Mouse (Mus musculus) lung, postnatal 0 days (tissue): ENCODE measurements around the gene Wfdc1. TPM values are rescaled to one million over a fixed set of nuclear protein-coding genes. Genes with fewer than 3 reads are reported as not detected.

Experiments
- ATAC-seq: fragments of 200-750 bp; cut with Nextera tagmentation; 2 replicates; pipeline ENCODE4 v1.8.0; 2017; ENCODE audit warnings: moderate library complexity
- DNase-seq: peaks from one replicate; pipeline ENCODE4 v3.0.0-alpha.2; 2016; ENCODE audit warnings: low spot score
- H3K27ac ChIP-seq: fragments of 300-500 bp; sonication (generic); 2 replicates; pipeline ENCODE4 v1.5.1; 2014; ENCODE audit warnings: antibody characterized with exemption, mild to moderate bottlenecking, low read length, mixed read lengths
- H3K27me3 ChIP-seq: fragments of 300-500 bp; sonication (generic); replicated peaks from 2 replicates; pipeline ENCODE4 v1.6.1; 2014; ENCODE audit warnings: low read length, mixed read lengths; ENCODE audit not compliant: insufficient read depth
- H3K36me3 ChIP-seq: fragments of 300-500 bp; sonication (generic); 2 replicates; pipeline ENCODE4 v1.6.1; 2014; ENCODE audit warnings: low read length, mixed read lengths; ENCODE audit not compliant: insufficient read depth
- H3K4me1 ChIP-seq: fragments of 300-500 bp; sonication (generic); 2 replicates; pipeline ENCODE4 v1.6.1; 2014; ENCODE audit warnings: antibody characterized with exemption, low read depth, low read length, mixed read lengths; ENCODE audit not compliant: insufficient read depth
- H3K4me2 ChIP-seq: fragments of 300-500 bp; sonication (generic); replicated peaks from 2 replicates; pipeline ENCODE4 v1.6.1; 2014; ENCODE audit warnings: low read depth, mild to moderate bottlenecking, low read length, moderate library complexity, mixed read lengths
- H3K4me3 ChIP-seq: fragments of 300-500 bp; sonication (generic); 2 replicates; pipeline ENCODE4 v1.5.1; 2014; ENCODE audit warnings: low read depth, low read length
- H3K9ac ChIP-seq: fragments of 300-500 bp; sonication (generic); replicated peaks from 2 replicates; pipeline ENCODE4 v1.6.1; 2014; ENCODE audit warnings: low read depth, mild to moderate bottlenecking
- H3K9me3 ChIP-seq: fragments of 300-500 bp; sonication (generic); 2 replicates; pipeline ENCODE4 v1.6.1; 2016; ENCODE audit warnings: low read length, mixed read lengths
- CTCF ChIP-seq: IDR thresholded peaks from 2 replicates; pipeline ENCODE4 v1.5.1; 2016; ENCODE audit warnings: antibody characterized with exemption, mild to moderate bottlenecking
- EP300 ChIP-seq: IDR thresholded peaks from 2 replicates; pipeline ENCODE4 v1.6.1; 2016; ENCODE audit warnings: antibody characterized with exemption, mild to moderate bottlenecking, control low read depth
- WGBS: fragments of 180-500 bp; shearing (Covaris S2); extraction: QIAGEN DNeasy Blood & Tissue Kit; methylation state at CpG from one replicate; pipeline ENCODE4 v1.1.7; 2014; 5-methylcytosine and 5-hydroxymethylcytosine counted together
- polyA plus RNA-seq: library from polyadenylated mRNA; unstranded; fragments of >200 nt; fragmentation: Nextera tagmentation; extraction: Ambion mirVana; gene quantifications from 2 replicates; pipeline ENCODE4 v1.2.1, GENCODE M21; 2015

The Wfdc1 gene
- polyA plus RNA-seq, 1 experiment from 2014 or later = 164 TPM

GRCm38 (mm10) chr8:119644429-119644960, 21.7 kb upstream of the Wfdc1 start:
- TF ChIP-seq CTCF (no peak), EP300 (no peak)
- Histone ChIP-seq H3K27ac (no peak overlapping the region), H3K4me2 (no peak overlapping the region), H3K9me3 (no peaks in the 10 kb centered on the region), H3K9ac (no peak overlapping the region), H3K27me3 (no peaks in the 10 kb centered on the region), H3K36me3 (no peaks in the 10 kb centered on the region), H3K4me1 (no peaks in the 10 kb centered on the region), H3K4me3 (no peak overlapping the region)
- 72% methylated on average over 17 of the region's 17 CpGs for WGBS
- DNase-seq (no peak), ATAC-seq (no peak)

- ATAC-seq = no peak
- 68% methylated on average over 18 of the region's 18 CpGs for WGBS
- no peak overlapping the region for H3K4me3 ChIP-seq
Measured at GRCm38 (mm10) chr8:119644981-119645597, 21.1 kb upstream of the Wfdc1 start.

DNA sequence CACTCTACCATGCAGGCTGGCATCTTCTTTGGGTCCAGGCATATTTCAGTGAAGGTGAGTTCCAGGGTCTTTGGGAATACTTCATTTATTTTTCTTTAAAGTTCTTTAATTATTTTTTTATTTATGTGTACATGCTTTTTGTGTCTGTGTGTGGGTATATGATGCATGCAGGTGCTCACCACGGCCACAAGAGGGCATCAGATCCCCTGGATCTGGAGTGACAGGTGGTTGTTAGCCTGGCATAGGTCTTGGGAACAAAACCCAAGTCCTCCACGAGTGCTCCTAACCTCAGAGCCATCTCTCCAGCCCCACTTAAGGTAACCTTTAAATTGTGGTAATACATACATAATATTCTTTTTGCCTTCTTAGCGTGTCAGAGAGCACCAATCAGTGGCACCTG, 20.0 kb upstream of the Wfdc1 start:
- no peak for DNase-seq
- Histone ChIP-seq H3K27ac (no peak overlapping the region), H3K27me3 (no peaks in the 10 kb centered on the region), H3K9me3 (no peaks in the 10 kb centered on the region), H3K4me2 (no peak overlapping the region), H3K4me3 (no peak overlapping the region), H3K9ac (no peak overlapping the region), H3K4me1 (no peaks in the 10 kb centered on the region), H3K36me3 (no peaks in the 10 kb centered on the region)
- WGBS = 52% methylated on average over 3 of the region's 3 CpGs
- no peak for ATAC-seq
- peak; percentile 41 for TF ChIP-seq CTCF
- no peak for TF ChIP-seq EP300

More at GRCm38 (mm10) chr8:119644981-119645597, 21.1 kb upstream of the Wfdc1 start:
- no peak overlapping the region for H3K9ac ChIP-seq
- H3K4me2 ChIP-seq = no peak overlapping the region
- no peaks in the 10 kb centered on the region for H3K27me3 ChIP-seq
- TF ChIP-seq EP300 = no peak
- no peak for TF ChIP-seq CTCF
- no peaks in the 10 kb centered on the region for H3K9me3 ChIP-seq
- no peaks in the 10 kb centered on the region for H3K36me3 ChIP-seq
- no peak for DNase-seq
- H3K27ac ChIP-seq = no peak overlapping the region
- no peaks in the 10 kb centered on the region for H3K4me1 ChIP-seq

DNA sequence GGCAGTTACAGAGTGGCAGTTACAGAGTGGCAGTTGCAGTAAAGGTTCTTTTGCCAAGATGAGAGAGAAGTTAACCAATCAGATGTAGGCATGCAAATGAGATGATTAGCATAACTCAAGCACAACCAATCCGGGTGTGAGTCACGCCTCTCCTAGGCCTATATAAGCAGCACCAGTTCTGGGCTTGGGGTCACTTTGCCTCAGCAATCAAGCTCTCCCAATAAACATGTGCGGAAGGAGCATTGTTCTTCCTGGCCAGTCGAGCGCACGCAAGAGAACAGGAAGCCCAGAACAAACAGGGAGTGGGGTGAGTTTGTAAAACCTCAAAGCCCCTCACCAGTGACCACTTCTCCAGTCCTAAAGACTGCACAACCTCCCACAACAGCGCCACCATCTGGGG, 19.3 kb upstream of the Wfdc1 start:
- TF ChIP-seq CTCF = no peak
- WGBS = 74% methylated on average over 7 of the region's 7 CpGs

GRCm38 (mm10) chr8:119651324-119651723, 14.8 kb upstream of the Wfdc1 start:
- no peaks in the 10 kb centered on the region for H3K9me3 ChIP-seq
- no peak overlapping the region for H3K4me3 ChIP-seq
- TF ChIP-seq CTCF (no peak), EP300 (no peak)
- WGBS = 15% methylated on average over 2 of the region's 2 CpGs
- no peaks in the 10 kb centered on the region for H3K4me1 ChIP-seq
- no peak for DNase-seq
- no peak for ATAC-seq
- H3K9ac ChIP-seq = no peak overlapping the region
- no peak overlapping the region for H3K4me2 ChIP-seq
- H3K36me3 ChIP-seq = no peaks in the 10 kb centered on the region
- no peak overlapping the region for H3K27ac ChIP-seq
- no peaks in the 10 kb centered on the region for H3K27me3 ChIP-seq

More for the DNA sequence above, 19.3 kb upstream of the Wfdc1 start:
- Histone ChIP-seq H3K4me3 (no peak overlapping the region), H3K9me3 (no peaks in the 10 kb centered on the region), H3K4me1 (no peaks in the 10 kb centered on the region), H3K27ac (no peak overlapping the region), H3K9ac (no peak overlapping the region), H3K4me2 (no peak overlapping the region), H3K27me3 (no peaks in the 10 kb centered on the region), H3K36me3 (no peaks in the 10 kb centered on the region)
- DNase-seq (no peak), ATAC-seq (no peak)

DNA sequence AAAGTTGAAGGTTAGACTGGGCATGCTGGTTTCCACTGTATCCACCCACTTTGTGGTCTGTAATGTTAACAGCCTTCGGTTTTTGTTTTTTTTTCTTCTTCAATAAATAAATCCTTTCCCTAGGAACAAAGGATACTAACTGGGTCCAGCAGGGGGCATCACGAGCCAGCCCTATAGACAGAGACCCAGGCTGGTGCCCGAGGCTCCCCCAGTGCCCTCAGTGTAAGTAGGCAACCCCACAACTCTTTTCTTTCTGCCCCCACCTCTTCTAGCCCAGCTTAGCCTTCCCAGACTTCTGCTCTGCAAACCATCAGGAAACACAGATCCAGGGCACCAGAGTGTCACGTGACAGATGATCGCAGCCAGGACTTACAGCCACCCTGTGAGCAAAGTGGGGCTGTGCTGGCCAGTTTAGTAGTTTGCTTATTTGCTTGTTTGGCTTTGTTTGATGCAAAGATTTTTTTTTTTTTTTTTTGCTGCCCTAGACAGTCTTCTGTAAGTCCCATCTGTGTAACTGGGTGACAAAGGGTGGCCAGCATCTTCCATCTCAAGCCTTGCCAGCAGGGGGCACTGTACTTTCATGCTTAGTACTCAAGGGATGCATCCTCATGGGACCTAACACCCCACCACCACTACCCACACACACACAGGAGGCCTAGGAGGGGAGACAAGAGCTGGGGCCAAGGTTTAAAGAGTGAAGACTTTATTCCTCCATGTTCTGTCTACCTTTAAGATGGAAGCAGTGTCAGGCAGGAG, 9.3 kb upstream of the Wfdc1 start:
- Histone ChIP-seq H3K9me3 (no peaks in the 10 kb centered on the region), H3K4me2 (no peak overlapping the region), H3K36me3 (no peaks in the 10 kb centered on the region), H3K9ac (no peak overlapping the region), H3K27ac (no peak overlapping the region), H3K4me1 (no peaks in the 10 kb centered on the region), H3K4me3 (no peak overlapping the region), H3K27me3 (no peaks in the 10 kb centered on the region)
- peak; percentile 70 for TF ChIP-seq CTCF
- no peak for TF ChIP-seq EP300
- DNase-seq (peak; percentile 65), ATAC-seq (peak; percentile 48)
- 37% methylated on average over 5 of the region's 5 CpGs for WGBS
